Mouse (Mus musculus) urinary bladder, postnatal 14 days (tissue): ENCODE measurements around the gene Nrgn.
A peak's percentile ranks its signal among the peaks of the same experiment; 100 is the strongest.

ENCODE experiments used
- DNase-seq: peaks from one replicate; pipeline ENCODE4 v3.0.0; 2021; ENCODE audit warnings: low spot score

The Nrgn gene

DNA sequence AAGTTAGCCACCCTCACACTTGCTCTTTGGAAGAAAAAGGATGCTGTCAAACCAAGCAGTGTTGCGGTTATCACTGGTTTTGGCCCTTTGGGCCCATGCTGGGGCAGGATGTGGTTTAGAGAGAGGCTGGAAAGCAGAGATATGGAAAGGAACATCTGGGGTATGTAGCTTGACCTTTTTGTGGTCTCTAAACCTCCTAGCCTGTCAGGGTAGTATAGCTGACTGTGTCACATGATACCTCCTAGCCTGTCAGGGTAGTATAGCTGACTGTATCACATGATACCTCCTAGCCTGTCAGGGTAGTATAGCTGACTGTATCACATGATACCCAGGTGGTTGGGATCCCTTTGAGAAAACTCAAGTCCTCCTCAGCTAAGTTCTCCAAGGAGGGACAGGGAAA, 1.6 kb upstream of the Nrgn start:
- no peak for DNase-seq

GRCm38 (mm10) chr9:37551751-37552531, 763 bp downstream of the Nrgn start:
- no peak for DNase-seq

DNA sequence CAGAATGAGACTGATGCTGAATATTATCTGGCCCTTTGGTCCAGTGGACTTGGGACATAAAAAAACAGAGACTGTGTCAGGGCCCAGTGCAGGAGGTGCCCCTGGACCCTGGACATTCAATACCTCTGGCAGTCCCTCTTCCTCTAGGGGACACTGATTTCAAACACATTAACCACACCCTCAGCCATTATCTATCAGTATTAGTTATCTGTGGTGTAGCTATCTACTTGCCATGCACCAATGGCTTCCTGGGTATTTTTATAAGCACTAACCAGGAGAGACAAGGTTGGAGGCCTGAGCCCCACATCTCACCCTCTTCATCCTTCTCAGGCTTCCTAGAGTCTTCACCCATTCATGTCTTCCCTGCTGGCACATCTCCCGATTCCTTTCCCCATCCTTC, 2.3 kb downstream of the Nrgn start:
- DNase-seq, result no peak

GRCm38 (mm10) chr9:37546889-37547288, 5.8 kb downstream of the Nrgn start:
- DNase-seq, result no peak

GRCm38 (mm10) chr9:37545847-37546452, 6.8 kb downstream of the Nrgn start:
- DNase-seq, result no peak

GRCm38 (mm10) chr9:37545166-37545610, 7.5 kb downstream of the Nrgn start:
- DNase-seq, result no peak

DNA sequence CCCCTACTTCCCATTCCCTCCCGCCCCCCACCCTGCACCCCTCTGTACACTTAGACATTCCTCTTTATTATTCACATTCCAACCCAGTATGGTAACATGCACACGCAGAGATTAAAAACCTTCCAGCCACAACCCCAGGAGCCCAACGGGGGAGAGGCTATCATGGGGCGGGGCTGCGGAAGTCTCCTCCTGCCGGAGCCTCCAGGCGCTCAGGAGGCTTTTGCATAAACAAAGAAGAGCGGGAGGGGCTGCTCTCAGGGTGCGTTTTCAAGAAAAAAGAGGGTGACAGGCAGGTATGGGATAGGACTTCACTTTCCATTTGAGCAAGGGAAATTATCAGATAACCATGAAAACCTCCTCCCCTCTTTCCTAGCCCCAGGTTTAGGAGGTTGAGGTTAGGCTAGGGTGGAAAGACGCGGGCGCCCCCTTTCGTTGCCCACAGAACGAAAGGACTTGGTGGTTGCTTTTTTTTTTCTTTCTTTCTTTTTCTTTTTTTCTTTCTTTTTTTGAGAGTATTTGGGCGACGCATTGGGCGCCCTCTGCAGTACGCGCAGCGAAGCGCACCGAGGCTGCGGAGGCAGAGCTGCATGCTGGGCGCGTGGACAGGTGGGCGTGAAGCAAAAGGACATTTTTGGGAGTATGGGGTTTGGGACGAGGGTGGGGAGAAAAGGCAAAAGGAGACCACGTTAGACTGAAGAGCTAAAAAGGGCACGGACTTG, 8.1 kb downstream of the Nrgn start:
- peak; percentile 73 for DNase-seq

DNA sequence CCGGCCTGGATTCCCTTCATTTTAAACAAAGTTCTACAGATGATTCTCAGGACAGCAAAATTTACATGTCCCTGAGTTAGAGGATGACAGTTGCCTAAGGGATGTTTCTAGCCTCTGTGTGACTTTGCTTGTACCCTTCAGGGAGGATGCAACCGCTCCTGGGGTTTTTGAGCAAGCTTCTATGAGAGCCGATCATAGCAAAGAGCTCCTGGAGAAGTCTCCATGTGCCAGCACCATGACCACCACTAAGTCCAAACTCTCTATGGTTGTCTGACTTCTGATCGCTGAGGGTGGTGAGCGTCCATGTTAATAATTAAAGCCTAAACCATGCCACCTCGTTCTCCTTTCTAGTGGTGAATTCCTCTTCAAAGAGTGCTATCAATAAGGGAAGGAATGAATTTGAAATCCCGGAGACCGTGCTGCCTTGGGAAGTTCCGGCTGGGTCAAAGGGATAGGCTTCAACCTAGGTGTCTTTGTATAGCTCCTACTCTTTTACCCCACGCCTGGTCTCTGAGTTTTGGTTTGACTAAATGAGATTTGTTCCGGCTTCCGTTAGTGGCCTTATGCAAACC, 8.7 kb downstream of the Nrgn start:
- no peak for DNase-seq

GRCm38 (mm10) chr9:37541851-37542642, 10.7 kb downstream of the Nrgn start:
- DNase-seq, result no peak

GRCm38 (mm10) chr9:37540701-37541575, 11.8 kb downstream of the Nrgn start:
- DNase-seq, result no peak

- DNase-seq, result no peak
Observed at GRCm38 (mm10) chr9:37540226-37540625, 12.5 kb downstream of the Nrgn start.

DNA sequence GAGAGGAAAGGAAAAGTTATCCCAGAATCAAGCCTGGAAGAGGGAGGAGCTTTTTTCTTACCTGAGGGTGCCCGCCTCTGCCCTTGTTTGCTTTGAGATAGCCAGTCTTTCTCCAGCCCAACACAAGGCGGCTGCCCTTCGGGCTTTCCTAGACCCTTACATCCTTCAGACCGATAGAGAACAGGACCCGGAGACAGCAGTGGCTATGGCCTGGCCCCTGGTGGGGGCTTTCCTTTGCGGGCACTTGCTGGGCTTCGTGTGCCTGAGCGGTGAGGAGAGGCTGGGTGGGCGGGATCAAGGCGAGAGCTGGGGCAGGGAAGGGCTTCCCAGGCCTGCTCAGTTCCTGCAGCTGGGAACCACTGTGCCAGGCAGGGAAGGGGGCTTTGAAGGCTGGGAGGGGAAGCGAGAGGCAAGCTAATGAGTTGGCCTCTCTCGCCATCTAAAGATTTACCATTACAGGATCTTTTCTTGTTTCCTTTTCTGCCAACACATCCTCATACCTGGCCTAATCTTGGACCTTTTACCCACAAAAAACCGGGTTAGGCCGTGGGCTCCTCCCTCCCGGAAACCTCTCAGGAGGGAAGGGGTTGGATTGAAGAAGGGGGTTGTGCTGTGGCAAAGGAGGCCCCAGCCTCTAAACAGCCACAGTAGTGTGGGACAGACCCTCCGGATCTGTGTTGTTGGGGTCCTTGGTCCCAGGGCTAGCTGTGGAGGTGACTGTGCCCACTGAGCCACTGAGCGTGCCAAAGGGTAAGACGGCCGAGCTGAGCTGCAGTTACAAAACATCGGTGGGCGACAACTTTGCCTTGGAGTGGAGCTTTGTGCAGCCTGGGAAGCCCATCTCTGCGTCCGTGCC, 13.3 kb downstream of the Nrgn start, which contains the start of gene Vsig2:
Vsig2 (plus strand) TSS at position 86 of the 856 bp plus-strand sequence.
- DNase-seq, result peak; percentile 27

DNA sequence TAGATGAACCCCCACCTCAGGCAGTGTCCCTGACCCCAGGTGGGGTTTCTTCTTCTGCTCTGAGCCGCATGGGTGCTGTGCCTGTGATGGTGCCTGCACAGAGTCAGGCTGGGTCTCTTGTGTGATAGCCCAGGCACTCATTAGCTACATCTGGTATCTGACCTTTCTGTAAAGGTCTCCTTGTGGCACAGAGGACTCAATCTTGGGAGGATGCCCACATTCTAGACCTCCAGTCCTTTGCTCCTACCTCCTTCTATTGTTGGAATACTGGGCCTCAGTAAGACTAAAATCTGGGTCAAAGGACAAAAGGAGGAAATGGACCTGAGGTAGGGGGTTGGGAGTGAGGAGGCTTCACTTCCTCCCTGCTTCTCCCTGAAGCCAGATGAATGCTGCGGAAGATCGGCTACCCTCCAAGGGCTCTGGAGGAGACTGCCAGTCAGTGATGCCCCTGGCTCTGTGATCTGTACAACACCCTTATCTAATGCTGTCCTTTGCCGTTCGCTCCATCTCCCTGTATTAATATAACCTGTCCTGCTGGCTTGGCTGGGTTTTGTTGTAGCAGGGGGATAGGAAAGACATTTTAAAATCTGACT, 14.9 kb downstream of the Nrgn start:
- DNase-seq, result no peak

- DNase-seq, result no peak
Observed at GRCm38 (mm10) chr9:37536851-37537250, 15.9 kb downstream of the Nrgn start.

DNA sequence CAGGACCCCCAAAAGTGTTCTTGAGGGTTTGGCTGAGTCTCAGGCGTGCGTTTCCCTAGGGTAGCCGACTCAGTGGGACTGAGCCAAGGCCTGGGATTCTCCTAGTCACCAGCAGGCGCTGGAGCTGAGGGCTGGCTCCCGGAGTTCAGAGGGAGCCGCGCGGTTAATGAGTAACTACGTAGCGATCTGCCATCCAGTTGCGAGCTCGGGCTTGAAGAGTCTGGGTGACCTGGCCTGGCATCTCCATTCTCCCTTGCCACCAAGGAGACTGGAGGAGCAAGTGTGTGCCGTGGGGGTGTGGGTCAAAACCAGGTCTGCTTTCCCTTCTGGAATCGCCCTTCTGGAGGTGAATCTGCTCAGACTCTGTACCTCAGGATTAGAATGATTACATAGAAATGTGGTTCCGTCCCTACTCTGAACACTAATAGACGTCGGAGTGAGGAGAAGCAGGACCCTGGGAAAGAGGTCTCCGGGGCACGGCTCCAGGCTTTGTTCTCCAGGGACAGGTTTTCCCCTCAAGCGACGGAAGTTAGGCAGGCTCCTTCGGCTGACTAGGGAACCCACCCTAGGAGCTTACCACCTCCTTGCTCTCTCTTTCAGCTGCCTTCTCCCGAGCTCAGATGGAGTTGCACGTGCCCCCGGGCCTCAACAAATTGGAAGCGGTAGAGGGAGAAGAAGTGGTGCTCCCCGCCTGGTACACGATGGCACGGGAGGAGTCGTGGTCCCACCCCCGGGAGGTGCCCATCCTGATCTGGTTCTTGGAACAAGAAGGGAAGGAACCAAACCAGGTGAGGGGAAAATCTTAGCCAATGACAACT, 21.6 kb downstream of the Nrgn start:
- peak; percentile 85 for DNase-seq

- DNase-seq, result peak; percentile 67
Observed at GRCm38 (mm10) chr9:37530031-37530887, 22.4 kb downstream of the Nrgn start.

DNA sequence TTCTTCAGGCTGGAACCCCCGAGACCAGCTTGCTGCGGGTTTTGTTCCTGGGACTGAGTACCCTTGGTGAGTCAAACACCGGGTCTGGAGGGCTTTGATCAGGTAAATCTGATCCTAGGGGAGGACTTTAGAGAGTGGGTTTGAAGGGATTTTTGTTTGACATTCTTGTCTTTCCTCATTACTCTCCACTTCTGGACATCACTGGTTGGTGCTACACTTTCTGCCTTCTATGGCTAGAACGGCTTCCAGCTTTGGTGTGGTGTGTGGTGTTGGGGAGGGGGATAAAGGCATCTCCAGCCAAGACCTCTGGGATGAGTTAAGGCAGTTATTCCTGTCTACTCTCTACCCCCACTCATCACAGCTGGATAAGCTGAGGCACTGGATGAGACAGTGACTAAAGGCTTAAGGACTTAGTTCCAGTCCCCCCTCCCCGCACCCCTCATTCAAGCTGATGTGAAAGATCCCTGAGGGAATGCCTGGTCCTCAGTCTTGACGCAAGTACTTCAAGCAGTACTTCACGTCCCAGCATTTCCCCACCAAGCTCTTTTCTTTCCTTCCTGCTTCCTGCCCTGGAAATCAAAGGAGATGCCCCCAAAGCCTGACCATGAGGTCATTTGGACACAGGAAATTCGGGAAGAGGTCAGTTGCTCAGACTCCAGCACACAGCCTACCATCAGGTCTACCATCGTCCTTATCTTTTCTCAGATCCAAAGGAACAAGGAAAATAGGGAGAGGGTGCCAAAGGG, 24.3 kb downstream of the Nrgn start:
- no peak for DNase-seq
